Mouse (Mus musculus): ENCODE data around the gene Thsd4. TPM values are rescaled to one million over a fixed set of nuclear protein-coding genes. Genes with fewer than 3 reads are reported as not detected.
A peak's percentile ranks its signal among the peaks of the same experiment; 100 is the strongest.

The Thsd4 gene
- polyA plus RNA-seq, 1 experiment, result 2.1 TPM

GRCm38 (mm10) chr9:60317291-60317690 lies 204.6 kb downstream of the Thsd4 start:
- DNase-seq (ENCODE audit: low read depth, low spot score), result peak; percentile 70
- 43% methylated on average over 8 of the region's 8 CpGs for WGBS

- WGBS, result 76% methylated on average over 5 of the region's 5 CpGs
- no peak for DNase-seq (ENCODE audit: low read depth, low spot score)
These were observed 205.3 kb downstream of the Thsd4 start for GRCm38 (mm10) chr9:60316510-60316909.

DNA sequence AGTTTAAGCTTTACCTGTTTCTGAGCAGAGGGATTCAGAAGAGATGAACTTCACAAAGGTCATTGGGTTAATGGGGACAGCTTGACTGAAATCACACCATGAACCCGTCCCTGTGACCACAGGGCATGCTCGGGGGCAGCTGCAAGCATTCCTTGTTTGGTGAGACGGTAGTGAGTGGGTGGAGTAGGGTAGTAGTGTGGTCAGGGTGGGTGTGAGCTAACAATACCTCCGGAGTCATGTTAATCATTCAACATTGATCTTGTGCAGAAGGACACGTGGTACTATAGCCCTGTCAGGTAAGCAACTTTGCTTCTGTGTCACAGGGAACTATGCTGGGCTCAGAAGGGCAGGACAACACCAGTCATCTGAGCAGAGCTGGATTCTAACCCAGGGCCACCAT lies 206.3 kb downstream of the Thsd4 start:
- DNase-seq (ENCODE audit: low read depth, low spot score), result no peak
- 39% methylated on average over 5 of the region's 5 CpGs for WGBS

GRCm38 (mm10) chr9:60313661-60314060 lies 208.2 kb downstream of the Thsd4 start:
- 73% methylated on average over 6 of the region's 6 CpGs for WGBS
- no peak for DNase-seq (ENCODE audit: low read depth, low spot score)

GRCm38 (mm10) chr9:60312670-60313069 lies 209.2 kb downstream of the Thsd4 start:
- DNase-seq (ENCODE audit: low read depth, low spot score), result no peak
- 90% methylated on average over 7 of the region's 7 CpGs for WGBS

DNA sequence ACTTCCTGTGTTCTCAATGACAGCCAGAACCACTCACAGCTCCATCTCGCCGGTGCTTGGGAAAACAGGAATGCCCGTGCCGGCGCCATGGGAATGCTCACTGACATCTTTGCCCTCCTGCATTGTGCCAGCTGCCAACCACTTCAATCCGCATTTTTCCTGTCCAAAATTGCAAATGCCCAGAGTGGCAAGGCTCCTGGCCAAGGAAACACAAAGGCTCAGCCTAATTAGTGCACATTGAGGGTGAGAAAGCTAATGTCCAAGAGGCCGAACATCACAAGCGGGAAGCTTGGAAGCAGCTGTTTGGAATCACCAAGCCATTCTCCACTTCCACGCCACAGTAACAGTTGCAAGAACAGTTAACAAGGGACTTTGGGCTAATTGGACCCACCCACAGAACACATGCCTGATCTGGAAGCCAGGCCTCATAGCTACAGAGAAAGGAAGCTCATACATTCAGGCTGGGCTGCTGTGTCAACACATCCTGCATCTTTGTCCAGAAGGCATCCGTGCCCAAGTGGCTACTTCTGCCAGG lies 210.2 kb downstream of the Thsd4 start:
- no peak for DNase-seq (ENCODE audit: low read depth, low spot score)
- WGBS, result 63% methylated on average over 10 of the region's 10 CpGs

- DNase-seq (ENCODE audit: low read depth, low spot score), result no peak
- 73% methylated on average over 8 of the region's 8 CpGs for WGBS
These were observed 211.0 kb downstream of the Thsd4 start for GRCm38 (mm10) chr9:60310741-60311317.

GRCm38 (mm10) chr9:60309786-60310711 lies 211.8 kb downstream of the Thsd4 start:
- DNase-seq (ENCODE audit: low read depth, low spot score), result no peak
- 55% methylated on average over 16 of the region's 16 CpGs for WGBS

GRCm38 (mm10) chr9:60308182-60308581 lies 213.7 kb downstream of the Thsd4 start:
- WGBS, result 67% methylated on average over 4 of the region's 4 CpGs

DNA sequence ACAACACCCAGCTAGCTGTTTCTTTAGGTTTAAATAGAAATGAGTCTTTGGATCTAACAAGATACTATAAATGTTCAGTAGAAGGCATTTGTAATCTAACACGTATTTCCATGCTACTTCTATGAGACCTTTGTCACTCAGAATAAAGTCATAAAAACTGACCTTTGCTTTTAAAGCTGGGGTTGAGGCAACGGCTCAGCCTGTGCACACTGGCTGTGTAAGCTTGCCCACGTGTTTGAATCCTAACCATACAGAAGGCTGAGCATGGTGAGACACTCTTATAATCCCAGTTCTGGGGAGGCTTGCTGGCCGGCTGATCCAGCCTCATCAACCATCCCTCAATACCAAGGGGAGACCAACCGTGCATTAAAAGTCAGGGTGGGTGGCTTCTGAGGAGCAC lies 214.4 kb downstream of the Thsd4 start:
- WGBS, result 32% methylated on average over 5 of the region's 5 CpGs
- peak; percentile 72 for DNase-seq (ENCODE audit: low read depth, low spot score)

More at GRCm38 (mm10) chr9:60308182-60308581, 213.7 kb downstream of the Thsd4 start:
- no peak for DNase-seq (ENCODE audit: low read depth, low spot score)

DNA sequence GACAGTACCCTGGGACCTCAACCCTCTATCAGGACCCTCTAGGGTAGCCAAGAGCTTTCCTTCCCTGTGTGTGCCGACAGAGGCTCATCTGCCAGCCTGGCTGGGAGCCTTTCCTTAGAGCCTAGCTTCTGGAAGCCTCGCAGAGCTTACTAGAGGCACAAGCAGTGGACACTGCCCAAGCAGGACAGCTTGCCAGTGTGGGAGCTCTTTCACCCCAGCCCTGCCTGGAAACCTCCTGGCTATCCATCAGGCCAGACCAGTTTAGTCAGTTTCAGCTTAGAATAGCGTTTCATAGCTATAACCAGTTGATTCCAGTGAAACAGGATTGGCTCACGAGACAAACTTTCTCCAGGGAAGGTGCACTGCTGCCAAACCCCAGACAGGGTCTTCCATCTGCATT lies 215.6 kb downstream of the Thsd4 start:
- 34% methylated on average over 4 of the region's 4 CpGs for WGBS
- no peak for DNase-seq (ENCODE audit: low read depth, low spot score)

DNA sequence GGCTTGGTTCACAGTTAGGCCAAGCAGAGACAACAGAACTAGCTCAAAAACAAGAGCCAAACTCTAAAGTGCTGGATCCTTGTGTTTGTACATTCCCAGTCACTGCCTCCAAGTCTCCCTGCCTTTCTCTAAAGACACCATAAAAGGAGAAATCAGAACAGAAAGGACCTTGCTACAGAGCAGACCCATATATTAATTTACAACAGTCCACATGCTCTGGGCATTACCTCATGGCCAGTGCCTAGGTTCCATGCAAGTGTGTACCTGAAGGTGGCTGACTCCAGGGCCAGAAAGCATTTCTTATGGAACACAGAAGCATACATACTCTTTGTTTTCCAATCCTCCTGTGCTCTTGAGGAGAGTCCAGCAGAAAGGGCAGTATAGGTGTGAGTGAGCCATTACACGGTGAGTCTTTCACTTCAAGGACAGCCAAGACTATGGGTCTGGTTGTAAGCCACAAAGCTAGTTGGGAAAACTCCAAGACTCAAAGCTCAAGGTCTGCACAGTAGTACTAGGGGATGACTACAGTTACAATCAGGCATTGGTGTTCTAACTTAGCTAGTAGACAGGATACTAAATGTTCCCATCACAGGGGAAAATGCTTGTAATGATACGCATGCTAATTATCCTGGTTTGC lies 216.5 kb downstream of the Thsd4 start:
- 64% methylated on average over 2 of the region's 2 CpGs for WGBS
- no peak for DNase-seq (ENCODE audit: low read depth, low spot score)

DNA sequence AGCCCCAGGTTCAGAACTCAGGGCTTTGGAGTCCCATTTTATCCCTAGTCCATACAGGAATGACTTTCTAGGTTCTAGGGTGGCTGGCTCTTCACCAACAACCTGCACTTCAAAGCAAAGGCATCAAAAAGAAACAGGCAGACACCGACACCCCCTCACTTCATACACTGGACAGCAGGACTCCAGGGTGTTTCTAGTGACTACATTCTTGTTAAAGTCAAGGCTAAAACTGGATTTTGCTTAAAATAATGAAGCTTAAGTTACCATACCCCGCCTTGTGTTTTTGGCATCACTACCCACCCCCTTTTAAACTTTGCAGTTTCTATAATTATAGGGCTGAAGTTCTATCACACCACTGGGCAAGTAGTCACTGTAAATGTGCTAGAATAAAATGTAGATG lies 225.6 kb downstream of the Thsd4 start:
- WGBS, result 94% methylated on average over 2 of the region's 2 CpGs
- DNase-seq (ENCODE audit: low read depth, low spot score), result no peak

- 79% methylated on average over 6 of the region's 6 CpGs for WGBS
- no peak for DNase-seq (ENCODE audit: low read depth, low spot score)
These were observed 226.6 kb downstream of the Thsd4 start for GRCm38 (mm10) chr9:60295199-60295598.

GRCm38 (mm10) chr9:60293129-60293528 lies 228.7 kb downstream of the Thsd4 start:
- 86% methylated on average over 6 of the region's 6 CpGs for WGBS
- DNase-seq (ENCODE audit: low read depth, low spot score), result no peak

DNA sequence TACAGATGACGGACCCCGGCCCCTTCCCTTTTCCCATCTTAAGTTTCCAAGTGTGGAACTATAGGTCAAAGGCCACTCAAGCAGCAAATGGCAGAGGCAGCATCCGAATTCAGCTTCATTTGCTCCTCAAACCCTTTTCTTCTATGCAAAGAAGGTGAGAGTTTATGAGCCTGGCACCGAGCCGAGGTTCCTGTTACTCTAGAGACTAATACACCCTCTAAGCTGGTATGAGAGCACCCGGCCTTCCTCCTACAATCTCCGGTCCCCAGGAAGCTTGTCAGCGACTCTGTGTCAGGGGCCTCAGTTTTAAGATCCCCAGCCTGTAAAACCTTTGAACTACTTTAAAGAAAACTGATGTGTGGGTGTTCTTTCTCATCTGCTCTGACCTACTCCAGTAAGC lies 231.1 kb downstream of the Thsd4 start:
- WGBS, result 26% methylated on average over 8 of the region's 8 CpGs
- DNase-seq (ENCODE audit: low read depth, low spot score), result peak; percentile 94

DNA sequence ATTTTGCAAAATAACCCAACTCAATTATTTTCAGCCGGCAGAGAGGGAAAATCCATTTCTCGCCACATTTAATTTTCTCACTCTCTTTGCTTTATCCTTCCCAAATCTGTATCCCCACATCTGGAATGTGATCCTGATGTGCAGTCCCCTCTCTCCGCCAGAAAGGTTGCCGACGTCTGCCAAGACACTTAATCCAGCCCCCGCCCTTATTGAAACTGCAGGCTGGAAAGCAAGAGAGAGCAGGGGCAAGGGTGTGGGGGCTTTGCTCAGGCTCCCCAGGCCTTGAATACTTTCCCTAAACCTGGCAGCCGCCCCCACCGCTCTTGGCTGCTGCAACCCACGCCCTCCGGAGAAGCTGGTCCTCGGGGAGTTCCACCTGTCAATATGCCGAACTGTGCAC lies 233.1 kb downstream of the Thsd4 start:
- 90% methylated on average over 12 of the region's 12 CpGs for WGBS
- DNase-seq (ENCODE audit: low read depth, low spot score), result no peak

- no peak for DNase-seq (ENCODE audit: low read depth, low spot score)
- 83% methylated on average over 3 of the region's 3 CpGs for WGBS
These were observed 235.5 kb downstream of the Thsd4 start for GRCm38 (mm10) chr9:60286390-60286789.

- DNase-seq (ENCODE audit: low read depth, low spot score), result no peak
- 21% methylated on average over 3 of the region's 3 CpGs for WGBS
These were observed 236.8 kb downstream of the Thsd4 start for GRCm38 (mm10) chr9:60285047-60285462.

GRCm38 (mm10) chr9:60284318-60284717 lies 237.5 kb downstream of the Thsd4 start:
- WGBS, result 28% methylated on average over 1 of the region's 1 CpGs
- DNase-seq (ENCODE audit: low read depth, low spot score), result no peak
